Mouse (Mus musculus): ENCODE results near the gene Vps11.

DNA sequence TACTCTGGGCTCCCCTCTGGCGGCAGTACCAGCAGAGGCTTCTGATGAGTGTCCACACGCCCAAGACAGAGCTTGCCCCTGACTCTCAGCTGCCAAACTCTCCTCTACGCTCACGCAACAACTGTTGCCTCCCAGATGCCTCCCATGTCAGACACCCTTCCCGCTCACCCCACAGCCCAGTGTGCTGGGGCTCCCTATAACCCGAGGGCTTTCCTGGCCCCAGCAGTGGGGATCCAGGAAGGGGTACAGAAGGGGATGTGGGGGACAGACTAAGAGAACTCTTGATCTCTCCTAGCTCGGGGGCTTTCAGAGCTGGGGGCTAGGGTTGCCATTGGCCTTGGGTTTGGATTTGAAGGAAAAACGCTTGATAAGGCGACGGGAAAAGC, 50.7 kb downstream of the Vps11 start:
- no peak for TF ChIP-seq POLR2A (IDR thresholded peaks at IDR 0.05; ENCODE audit: borderline replicate concordance, low read depth, low read length)
- TF ChIP-seq CTCF (IDR thresholded peaks at IDR 0.05; ENCODE audit: low read depth, low read length): no peak
